Mouse (Mus musculus) midbrain, embryonic 16.5 days (tissue): ENCODE results near the gene Txnrd2. TPM values are rescaled to one million over a fixed set of nuclear protein-coding genes. Genes with fewer than 3 reads are reported as not detected.
A peak's percentile ranks its signal among the peaks of the same experiment; 100 is the strongest.

Source experiments
- ATAC-seq: fragments of 200-750 bp; cut with Nextera tagmentation; 2 replicates; pipeline ENCODE4 v1.8.0; 2017; ENCODE audit warnings: moderate TSS enrichment
- H3K27ac ChIP-seq: fragments of 300-500 bp; sonication (generic); 2 replicates; pipeline ENCODE4 v1.5.1; 2014; ENCODE audit warnings: mild to moderate bottlenecking, low read length, mixed read lengths
- H3K27me3 ChIP-seq: fragments of 300-500 bp; sonication (generic); 2 replicates; pipeline ENCODE4 v1.6.1; 2014; ENCODE audit warnings: low read depth, low read length, mixed read lengths; ENCODE audit not compliant: control insufficient read depth, insufficient read depth
- H3K36me3 ChIP-seq: fragments of 300-500 bp; sonication (generic); 2 replicates; pipeline ENCODE4 v1.6.1; 2014; ENCODE audit warnings: mild to moderate bottlenecking, low read length, moderate library complexity, mixed read lengths; ENCODE audit not compliant: control insufficient read depth, insufficient read depth
- H3K4me1 ChIP-seq: fragments of 300-500 bp; sonication (generic); 2 replicates; pipeline ENCODE4 v1.6.1; 2014; ENCODE audit warnings: mild to moderate bottlenecking, low read length, mixed read lengths; ENCODE audit not compliant: control insufficient read depth, insufficient read depth
- H3K4me2 ChIP-seq: fragments of 300-500 bp; sonication (generic); 2 replicates; pipeline ENCODE4 v1.6.1; 2014; ENCODE audit warnings: mild to moderate bottlenecking, low read length, mixed read lengths
- H3K4me3 ChIP-seq: fragments of 300-500 bp; sonication (generic); 2 replicates; pipeline ENCODE4 v1.5.1; 2014; ENCODE audit warnings: low read depth, mild to moderate bottlenecking, low read length, moderate library complexity, mixed read lengths
- H3K9ac ChIP-seq: fragments of 300-500 bp; sonication (generic); 2 replicates; pipeline ENCODE4 v1.6.1; 2014; ENCODE audit warnings: low read depth, low read length, mixed read lengths
- H3K9me3 ChIP-seq: fragments of 300-500 bp; sonication (generic); replicated peaks from 2 replicates; pipeline ENCODE4 v1.6.1; 2014; ENCODE audit warnings: mild to moderate bottlenecking, low read length, mixed read lengths; ENCODE audit not compliant: control insufficient read depth, poor library complexity, severe bottlenecking
- WGBS: fragments of 180-500 bp; shearing (Covaris S2); extraction: QIAGEN DNeasy Blood & Tissue Kit; methylation state at CpG from one replicate; pipeline ENCODE4 v1.1.7; 2014; 5-methylcytosine and 5-hydroxymethylcytosine counted together
- polyA plus RNA-seq: library from polyadenylated mRNA; unstranded; fragments of >200 nt; fragmentation: Nextera tagmentation; extraction: Ambion mirVana; gene quantifications from 2 replicates; pipeline ENCODE4 v1.2.1, GENCODE M21; 2015

The Txnrd2 gene
- polyA plus RNA-seq, 1 experiment from 2014 or later: 36.6 TPM

DNA sequence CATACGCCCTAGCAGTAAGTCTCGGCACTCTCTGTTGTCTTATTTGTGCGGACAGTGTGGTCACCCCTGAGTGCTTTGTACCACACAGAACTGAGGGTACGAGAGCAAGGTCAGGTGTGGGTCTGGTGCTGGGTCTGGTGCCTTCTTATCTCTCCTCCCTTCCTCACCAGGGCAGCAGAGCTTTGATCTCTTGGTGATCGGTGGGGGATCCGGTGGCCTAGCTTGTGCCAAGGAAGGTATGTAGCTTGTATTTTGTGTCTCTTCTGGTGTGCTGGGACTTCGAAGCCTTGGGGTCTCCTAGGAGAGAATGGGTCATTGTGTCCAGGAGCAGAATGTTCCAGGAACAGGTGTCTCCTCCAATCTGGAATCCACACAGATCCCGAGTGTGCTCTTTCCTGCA, 3.5 kb downstream of the Txnrd2 start:
- no peak overlapping the region for H3K4me2 ChIP-seq
- H3K4me1 ChIP-seq: peaks cover 13% of the 10 kb centered on the region
- no peak for ATAC-seq
- H3K36me3 ChIP-seq: no peaks in the 10 kb centered on the region
- no peak overlapping the region for H3K27ac ChIP-seq
- H3K9ac ChIP-seq: no peak overlapping the region
- H3K4me3 ChIP-seq: no peak overlapping the region
- no peaks in the 10 kb centered on the region for H3K9me3 ChIP-seq
- 92% methylated on average over 8 of the region's 8 CpGs for WGBS
- no peaks in the 10 kb centered on the region for H3K27me3 ChIP-seq

DNA sequence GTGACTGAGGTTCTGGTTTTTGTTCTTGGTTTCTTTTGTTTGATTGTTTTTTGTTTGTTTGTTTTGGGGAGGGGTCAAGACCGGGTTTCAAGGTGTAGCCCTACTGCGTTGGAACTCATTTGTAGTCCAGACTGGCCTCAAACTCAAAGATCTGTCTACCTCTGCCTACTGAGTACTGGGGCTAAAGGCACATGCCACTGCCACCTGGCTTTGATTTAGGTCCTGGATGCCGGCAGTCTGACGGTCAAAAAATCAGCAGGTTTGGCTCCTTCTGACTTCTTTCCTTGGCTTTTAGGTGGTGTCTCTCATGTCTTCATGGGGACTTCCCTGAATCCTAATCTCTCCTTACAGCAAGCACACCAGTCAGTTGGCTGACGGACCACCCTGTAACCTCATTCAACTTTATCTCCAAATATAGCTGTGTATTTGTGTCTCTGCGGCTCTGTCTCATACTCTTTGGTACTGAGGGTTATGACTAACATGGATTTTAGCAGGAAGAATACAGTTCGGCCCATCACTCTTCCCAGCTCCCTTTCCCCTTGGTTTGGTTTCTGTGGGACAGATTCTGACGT, 4.5 kb downstream of the Txnrd2 start:
- H3K4me3 ChIP-seq: no peak overlapping the region
- H3K4me2 ChIP-seq: no peak overlapping the region
- WGBS: 89% methylated on average over 8 of the region's 8 CpGs
- H3K27me3 ChIP-seq: no peaks in the 10 kb centered on the region
- H3K36me3 ChIP-seq: no peaks in the 10 kb centered on the region
- no peak overlapping the region for H3K9ac ChIP-seq
- H3K27ac ChIP-seq: no peak overlapping the region
- H3K4me1 ChIP-seq: peaks cover 3% of the 10 kb centered on the region; the same call in 1 of the 2 replicates
- no peaks in the 10 kb centered on the region for H3K9me3 ChIP-seq
- ATAC-seq: no peak

DNA sequence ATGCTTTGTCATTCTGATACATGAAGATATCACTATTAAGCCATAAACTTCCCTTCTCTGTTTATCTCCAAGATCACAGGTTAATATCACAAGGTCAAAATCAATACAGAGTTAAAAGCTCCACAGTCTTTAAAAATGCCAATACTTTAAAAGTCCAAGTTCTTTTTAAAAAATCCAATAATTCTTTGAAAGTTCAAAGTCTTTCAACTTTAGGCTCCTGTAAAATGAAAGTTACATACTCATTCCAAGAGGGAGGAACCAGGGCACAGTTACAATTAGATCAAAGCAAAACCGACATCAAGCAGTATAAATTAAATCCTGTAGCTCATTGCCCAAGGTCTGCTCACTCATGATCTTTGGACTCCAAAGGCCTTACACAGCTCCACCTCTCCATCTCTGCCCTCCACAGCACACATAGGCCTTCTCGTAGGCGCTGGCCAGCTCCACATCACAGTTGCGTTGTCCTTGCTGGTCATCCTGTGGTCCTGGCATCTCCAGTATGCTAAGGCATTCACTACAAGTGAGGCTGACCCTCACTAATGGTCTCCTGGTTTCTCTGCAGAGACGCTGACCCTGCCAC, 7.2 kb downstream of the Txnrd2 start:
- H3K27ac ChIP-seq: no peak overlapping the region
- no peak overlapping the region for H3K4me3 ChIP-seq
- no peak overlapping the region for H3K9ac ChIP-seq
- H3K36me3 ChIP-seq: 0 out of 2 replicates have a peak, but pooled peaks cover under 1% of the 10 kb centered on the region
- ATAC-seq: no peak
- H3K4me1 ChIP-seq: no peaks in the 10 kb centered on the region
- 98% methylated on average over 5 of the region's 5 CpGs for WGBS
- H3K27me3 ChIP-seq: no peaks in the 10 kb centered on the region
- no peak overlapping the region for H3K4me2 ChIP-seq
- no peaks in the 10 kb centered on the region for H3K9me3 ChIP-seq

DNA sequence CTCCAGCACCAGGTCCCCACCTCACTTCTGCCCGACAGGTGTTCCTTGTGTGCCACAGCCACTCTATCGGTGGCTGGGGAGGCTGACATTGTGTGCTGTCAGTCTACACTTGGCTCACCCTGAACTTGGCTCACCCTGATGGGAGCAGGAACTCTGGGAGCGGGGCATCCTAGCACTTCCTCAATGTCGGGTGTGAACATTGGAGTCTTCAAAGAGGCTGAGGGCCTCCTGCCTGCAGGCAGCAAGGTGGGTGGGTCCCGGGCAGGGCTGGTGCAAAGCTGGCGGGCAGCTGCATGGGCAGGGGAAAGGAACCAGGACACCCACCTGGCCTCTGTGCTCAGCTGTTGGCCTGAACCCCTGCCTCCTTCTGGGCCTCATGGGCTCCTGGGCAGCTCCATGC, 9.9 kb downstream of the Txnrd2 start:
- 92% methylated on average over 6 of the region's 6 CpGs for WGBS
- ATAC-seq: no peak

DNA sequence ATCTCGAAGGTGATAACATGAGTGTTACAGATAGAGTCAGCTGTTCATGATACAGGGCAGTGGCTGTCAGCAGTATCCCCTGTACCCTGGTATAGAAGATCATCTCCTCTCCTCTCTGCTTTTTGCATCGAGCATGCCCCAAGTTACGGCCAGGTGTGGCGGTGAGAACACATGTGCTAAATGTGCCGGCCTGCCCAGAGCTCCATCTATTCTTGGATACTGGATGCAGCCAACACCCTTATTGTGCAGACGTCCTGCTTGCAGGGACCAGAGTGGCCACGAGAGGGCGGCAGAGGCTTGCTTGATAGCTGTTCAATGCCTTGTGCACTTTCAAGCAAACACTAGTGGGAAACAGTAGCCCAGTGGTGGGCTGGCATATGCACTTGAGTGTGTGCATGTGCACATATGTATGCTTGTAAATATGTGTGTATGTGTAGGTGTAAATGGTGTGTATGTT, 17.2 kb downstream of the Txnrd2 start:
- Histone ChIP-seq H3K4me2 (no peak overlapping the region), H3K36me3 (peaks cover 10% of the 10 kb centered on the region; the same call in 1 of the 2 replicates), H3K9ac (no peak overlapping the region), H3K9me3 (no peaks in the 10 kb centered on the region), H3K4me1 (no peaks in the 10 kb centered on the region), H3K27me3 (no peaks in the 10 kb centered on the region), H3K27ac (no peak overlapping the region), H3K4me3 (no peak overlapping the region)
- 23% methylated on average over 8 of the region's 8 CpGs for WGBS
- peak; percentile 93 for ATAC-seq

More for the DNA sequence above, 9.9 kb downstream of the Txnrd2 start:
- Histone ChIP-seq H3K9me3 (no peaks in the 10 kb centered on the region), H3K9ac (no peak overlapping the region), H3K4me3 (no peak overlapping the region), H3K4me2 (no peak overlapping the region), H3K27ac (no peak overlapping the region), H3K27me3 (no peaks in the 10 kb centered on the region), H3K36me3 (peaks cover 3% of the 10 kb centered on the region; the same call in 1 of the 2 replicates), H3K4me1 (no peaks in the 10 kb centered on the region)

DNA sequence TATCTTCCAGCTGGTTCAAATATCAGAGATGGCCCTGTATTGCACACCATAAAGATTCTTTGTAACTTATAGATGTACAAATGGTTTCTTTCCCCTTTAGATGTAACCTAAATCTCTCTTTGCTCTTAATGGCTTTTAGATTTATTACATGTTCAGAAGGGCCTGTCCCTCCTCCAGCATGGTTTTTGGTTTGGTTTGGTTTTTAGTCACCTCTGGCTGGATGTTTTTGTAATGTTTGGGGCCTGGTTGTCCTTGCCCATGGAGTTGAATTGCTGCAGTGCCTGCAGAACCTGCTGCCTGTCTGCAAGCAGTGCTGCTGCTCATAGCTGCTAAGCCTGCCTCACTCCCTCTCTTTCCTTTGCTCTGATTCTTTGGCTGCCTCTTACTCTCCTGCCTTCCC, 21.1 kb downstream of the Txnrd2 start:
- Histone ChIP-seq H3K4me1 (no peaks in the 10 kb centered on the region), H3K36me3 (peaks cover 3% of the 10 kb centered on the region; the same call in 1 of the 2 replicates), H3K27ac (no peak overlapping the region), H3K4me2 (no peak overlapping the region), H3K9me3 (no peaks in the 10 kb centered on the region), H3K9ac (no peak overlapping the region), H3K27me3 (no peaks in the 10 kb centered on the region), H3K4me3 (no peak overlapping the region)
- ATAC-seq: no peak

DNA sequence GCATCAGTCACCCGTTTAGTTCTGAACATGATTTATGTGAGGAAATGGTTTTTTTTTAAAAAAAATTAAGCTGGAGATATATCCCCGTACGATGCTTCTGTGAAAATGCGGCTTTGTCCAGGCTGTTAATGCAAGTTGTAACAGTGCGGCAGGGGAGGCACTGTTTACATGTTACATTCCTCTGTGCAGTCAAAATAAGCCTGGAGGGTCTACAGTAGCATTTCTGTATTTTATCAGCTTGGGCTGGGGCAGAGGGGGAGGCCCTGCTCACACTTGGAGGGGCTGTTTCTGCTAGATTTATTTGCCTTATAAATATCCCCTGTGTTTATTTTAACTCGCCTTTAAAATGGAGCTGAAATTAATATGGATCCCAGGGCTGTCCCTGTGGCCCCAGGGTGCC, 21.9 kb downstream of the Txnrd2 start:
- H3K4me1 ChIP-seq: no peaks in the 10 kb centered on the region
- no peak overlapping the region for H3K4me2 ChIP-seq
- peaks cover 3% of the 10 kb centered on the region; the same call in 1 of the 2 replicates for H3K36me3 ChIP-seq
- no peak overlapping the region for H3K9ac ChIP-seq
- no peak overlapping the region for H3K4me3 ChIP-seq
- 86% methylated on average over 6 of the region's 6 CpGs for WGBS
- no peak for ATAC-seq
- H3K27ac ChIP-seq: no peak overlapping the region
- H3K27me3 ChIP-seq: no peaks in the 10 kb centered on the region
- no peaks in the 10 kb centered on the region for H3K9me3 ChIP-seq

DNA sequence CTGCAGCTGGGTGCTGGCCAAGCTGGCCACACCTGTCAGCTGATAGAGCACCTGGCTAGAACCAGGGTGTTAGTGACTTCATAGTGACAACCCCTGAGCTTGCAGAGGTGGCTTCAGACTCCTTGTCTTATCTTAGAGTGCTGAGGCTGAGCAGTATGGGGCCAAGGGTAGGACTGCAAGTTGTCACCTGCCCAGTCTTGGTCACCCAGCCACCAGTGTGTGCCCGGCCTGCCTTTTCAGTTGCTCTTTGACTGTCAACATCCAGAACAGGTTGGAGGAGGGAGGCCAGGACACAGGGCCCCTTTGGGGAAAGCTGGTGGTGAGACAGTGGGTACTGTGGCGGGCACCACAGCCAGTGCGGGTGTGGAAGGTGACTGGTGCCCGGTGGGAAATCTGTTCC, 22.8 kb downstream of the Txnrd2 start:
- H3K4me2 ChIP-seq: no peak overlapping the region
- no peaks in the 10 kb centered on the region for H3K27me3 ChIP-seq
- 98% methylated on average over 4 of the region's 4 CpGs for WGBS
- H3K4me1 ChIP-seq: no peaks in the 10 kb centered on the region
- H3K27ac ChIP-seq: no peak overlapping the region
- ATAC-seq: no peak
- H3K36me3 ChIP-seq: peaks cover 3% of the 10 kb centered on the region; the same call in 1 of the 2 replicates
- H3K9me3 ChIP-seq: no peaks in the 10 kb centered on the region
- H3K9ac ChIP-seq: no peak overlapping the region
- H3K4me3 ChIP-seq: no peak overlapping the region

DNA sequence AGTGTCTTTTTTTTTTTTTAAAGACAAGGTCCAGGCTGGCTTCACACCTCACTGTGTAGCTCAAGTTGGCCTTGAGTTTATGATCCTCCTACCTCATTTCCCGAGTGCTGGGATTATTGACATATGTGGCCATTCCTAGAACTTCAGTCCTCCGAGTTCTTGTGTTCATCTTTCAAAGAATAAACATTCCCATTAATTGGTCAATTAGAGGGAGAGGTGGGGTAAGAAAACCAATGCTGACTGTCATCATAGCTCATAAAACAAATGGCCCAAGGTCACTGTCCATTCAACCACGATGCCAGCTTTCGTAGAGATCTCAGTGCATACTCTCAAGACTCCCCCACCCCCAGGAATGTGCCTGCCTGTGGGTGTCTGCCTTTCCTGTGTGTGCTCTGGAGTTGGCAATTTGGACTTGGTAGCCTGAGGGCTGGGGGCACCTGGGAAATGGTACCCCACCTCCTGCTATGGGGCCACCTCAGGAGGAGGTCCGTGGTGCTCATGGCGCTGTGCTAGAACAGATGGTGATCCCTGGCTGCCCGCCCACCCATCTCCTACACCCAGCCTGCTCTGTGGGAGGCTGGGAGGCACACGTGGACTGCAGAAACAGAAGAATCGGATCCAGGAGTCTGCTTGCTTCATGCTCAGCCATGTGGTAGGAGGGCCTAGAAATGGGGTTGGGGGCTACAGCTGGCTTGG, 25.4 kb downstream of the Txnrd2 start:
- no peak for ATAC-seq
- Histone ChIP-seq H3K27me3 (no peaks in the 10 kb centered on the region), H3K4me1 (no peaks in the 10 kb centered on the region), H3K9me3 (no peaks in the 10 kb centered on the region), H3K4me3 (no peak overlapping the region), H3K9ac (no peak overlapping the region), H3K4me2 (no peak overlapping the region), H3K27ac (no peak overlapping the region), H3K36me3 (peaks cover 2% of the 10 kb centered on the region; the same call in 1 of the 2 replicates)
- 77% methylated on average over 9 of the region's 9 CpGs for WGBS
